Mouse (Mus musculus): ENCODE measurements around the gene Zfp677.
"Not testable (repeated sequence)": the region's sequence is repeated elsewhere in the genome, so short reads cannot be mapped to it uniquely, and the experiment has no call there.

Gene Zfp677

DNA sequence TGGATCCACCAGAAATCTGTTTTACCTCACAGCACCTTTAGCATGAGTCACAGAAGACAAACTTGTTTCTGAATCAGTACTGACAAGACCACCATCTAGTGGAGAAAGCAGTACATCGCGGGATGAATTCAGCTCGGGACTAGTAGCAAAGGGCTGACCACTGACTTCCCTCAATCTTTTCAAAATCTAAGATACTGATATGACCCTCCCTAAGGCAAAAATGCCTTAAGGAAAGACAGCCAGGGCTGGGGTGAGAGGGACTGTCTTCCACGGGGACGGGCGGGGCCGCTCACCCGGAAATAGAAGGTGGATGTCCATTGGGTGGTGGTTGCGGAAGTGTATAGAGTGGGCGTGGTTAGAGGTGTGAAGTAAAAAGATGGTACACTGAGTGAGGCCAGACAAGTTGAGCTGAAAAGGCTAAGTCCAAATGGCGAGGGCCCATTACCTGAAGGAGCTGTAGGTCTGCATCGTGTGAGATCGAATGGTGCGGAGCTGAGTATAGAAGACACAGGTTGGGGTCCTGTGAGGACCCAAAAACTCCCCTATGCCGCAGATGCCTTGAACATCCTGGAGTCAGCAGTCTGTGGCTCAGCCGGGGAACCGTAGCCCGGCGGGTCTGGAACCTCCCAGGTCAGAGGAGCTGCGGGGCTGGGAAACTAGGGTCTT, at the start of gene Zfp677:
Gene Zfp677 (plus strand): TSS at position 358 of the 666 bp plus-strand sequence.
- peak; percentile 78 for DNase-seq (ENCODE audit: low read depth, low spot score)

DNA sequence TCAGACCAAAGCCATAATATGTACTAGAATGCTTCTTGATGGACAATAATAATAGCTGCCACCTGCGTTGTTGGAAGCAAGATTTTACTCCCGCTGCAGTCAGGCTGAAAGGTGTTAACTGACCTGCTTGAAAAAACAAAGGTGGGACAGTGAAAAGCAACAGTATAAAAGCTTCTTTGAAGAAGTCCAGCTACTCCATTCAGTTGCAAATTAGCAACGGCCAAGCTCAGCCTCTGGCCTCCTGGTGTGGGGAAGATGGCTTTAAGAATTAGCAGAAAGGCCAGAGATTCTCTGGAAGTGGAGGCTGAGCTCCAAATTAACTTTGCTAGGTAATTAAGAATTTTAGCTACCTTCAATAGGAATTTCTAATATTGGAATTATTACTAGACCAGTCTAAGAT, 15.5 kb upstream of the Zfp677 start:
- not testable (repeated sequence) for DNase-seq (ENCODE audit: low read depth, low spot score)

DNA sequence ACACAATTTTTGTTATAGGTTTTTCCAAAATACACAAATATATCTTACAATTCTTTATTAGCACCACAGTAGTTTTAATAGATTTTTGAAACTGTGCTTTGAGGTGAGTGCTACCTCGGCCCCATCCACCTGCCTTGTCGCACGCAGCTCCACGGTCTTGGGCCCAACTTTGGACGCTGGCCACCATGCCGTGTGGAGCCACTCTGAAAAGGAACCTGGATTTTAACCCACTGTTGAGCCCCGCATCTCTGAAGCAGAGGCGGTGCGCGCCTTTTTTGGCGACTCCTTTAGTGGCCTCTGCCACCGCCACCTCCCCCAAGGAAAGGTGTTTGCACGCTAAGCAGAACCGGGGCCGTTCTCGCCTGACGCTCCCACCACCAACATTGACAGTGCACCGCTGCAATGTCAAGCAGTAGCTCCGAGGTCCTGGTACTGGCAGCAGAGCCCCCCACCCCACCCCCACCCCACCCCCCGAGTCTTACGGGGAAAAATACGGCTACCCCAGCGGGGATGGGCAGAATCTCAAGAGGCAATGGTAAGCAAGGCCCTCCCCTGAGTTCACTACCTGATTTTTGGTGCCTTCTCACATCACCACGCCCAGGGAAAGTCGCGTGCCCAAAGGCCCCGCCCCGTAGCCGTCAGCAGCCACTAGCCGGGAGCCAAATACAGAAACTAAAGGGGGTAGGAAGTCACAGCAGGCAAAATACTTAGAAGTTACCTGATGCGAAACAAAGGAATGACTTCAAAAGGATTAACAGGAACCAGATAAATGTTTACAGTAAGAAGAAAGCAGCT, 13.4 kb upstream of the Zfp677 start:
- peak; percentile 1 for DNase-seq (ENCODE audit: low read depth, low spot score)

DNA sequence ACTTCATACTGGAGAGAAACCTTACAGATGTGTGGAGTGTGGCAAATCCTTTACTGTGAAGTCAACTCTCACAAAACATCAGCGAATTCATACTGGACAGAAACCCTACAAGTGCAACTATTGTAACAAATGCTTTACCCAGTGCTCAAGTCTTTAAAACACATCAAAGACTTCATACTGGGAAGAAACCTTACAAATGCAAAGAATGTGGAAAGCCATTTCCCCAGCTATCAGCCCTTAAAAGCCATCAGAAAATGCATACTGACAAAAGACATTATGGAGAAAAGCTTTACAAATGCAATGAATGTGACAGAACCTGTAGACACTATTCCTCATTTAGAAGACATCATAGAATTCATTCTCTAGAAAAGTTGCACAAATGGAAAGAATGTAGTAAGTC, 8.2 kb upstream of the Zfp677 start:
- DNase-seq (ENCODE audit: low read depth, low spot score), result no peak

DNA sequence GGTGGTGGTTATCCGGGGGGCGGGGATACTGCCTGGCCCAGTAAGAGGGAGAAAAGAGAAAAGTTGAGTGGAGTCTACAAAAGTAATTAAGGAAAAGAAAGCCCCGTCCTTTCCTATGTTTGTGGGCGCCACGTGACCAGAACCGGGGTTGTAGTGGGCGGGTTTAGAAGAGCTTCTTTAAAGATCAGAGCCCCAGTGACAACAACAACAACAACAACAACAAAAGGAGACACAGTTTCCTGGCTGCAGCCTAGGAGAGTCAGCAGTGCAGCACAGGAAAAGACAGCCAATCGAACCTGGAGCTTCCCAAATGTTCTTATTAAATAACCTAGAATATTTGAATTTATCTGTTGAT, 486 bp downstream of the Zfp677 start:
- DNase-seq (ENCODE audit: low read depth, low spot score), result peak; percentile 3

DNA sequence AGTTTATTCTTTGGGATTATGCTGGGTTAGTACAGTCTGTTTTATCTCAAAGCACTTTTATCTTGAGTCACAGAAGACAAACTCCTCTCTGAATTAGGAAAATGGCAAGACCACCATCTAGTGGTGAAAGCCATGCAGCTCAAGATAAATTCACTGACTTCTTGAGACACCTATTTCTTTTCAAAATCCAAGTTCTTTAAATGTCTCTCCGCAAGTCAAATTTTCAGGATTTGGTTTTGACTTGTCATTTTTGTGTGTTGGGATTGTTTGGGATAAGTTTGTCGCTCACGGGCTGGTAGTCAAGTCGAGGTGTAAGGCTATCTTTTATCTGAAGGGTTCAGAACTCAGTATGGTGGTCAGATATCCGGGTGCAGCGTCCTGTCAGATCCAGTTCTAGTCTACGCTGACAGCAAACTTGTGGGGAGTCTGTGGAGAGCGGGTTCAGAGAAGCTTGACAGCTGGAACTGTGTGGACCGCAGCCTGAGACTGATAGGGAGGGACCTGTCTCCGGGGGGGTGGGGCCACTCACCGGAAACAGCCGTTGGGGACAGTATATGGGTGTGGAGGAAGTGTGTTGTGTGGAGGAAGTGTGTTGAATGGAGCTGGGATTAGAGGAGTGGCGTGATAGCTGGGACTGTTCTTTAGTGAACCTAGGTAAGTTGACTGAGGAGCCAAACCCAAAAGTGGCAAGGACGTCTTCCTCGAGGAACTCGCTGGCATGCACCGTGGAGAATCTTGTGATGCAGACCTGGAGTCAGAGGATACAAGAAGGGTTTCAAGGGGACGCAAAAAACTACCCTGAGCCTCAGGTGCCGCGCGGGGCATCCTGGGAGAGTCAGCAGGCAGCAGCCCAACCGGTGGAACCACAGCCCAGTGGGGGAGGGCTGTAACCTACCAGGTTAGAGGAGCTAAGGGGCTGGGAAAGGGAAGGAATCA, 39.4 kb downstream of the Zfp677 start, which contains the start of gene Zfp54:
Gene Zfp54 (plus strand): TSS at position 564 of the 936 bp plus-strand sequence.
- peak; percentile 80 for DNase-seq (ENCODE audit: low read depth, low spot score)

DNA sequence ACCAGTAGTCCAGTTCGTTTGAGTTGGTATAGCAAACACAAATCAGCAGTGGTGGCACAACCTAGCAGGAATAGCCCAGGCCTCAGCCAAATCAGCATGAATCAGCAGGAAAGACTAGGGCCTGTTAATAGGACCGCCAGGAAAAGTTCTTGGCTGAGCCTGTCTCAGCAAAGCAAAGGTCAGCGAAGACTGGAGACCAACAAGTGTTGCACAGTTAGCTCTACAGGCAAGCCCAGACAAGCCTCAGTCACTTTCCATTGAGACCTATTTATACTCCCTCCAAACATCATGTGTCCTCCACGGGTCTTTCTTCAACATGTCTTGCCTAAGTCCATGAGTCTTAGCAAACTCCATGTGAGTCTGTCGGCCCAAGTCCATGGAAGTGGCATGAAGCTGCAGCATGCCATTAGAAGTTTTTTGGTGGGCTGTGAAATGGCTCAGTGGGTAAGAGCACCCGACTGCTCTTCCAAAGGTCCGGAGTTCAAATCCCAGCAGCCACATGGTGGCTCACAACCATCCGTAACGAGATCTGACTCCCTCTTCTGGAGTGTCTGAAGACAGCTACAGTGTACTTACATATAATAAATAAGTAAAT, 55.4 kb downstream of the Zfp677 start:
- DNase-seq (ENCODE audit: low read depth, low spot score), result not testable (repeated sequence)

Measured in brain, adult 2 months (tissue).